Mouse (Mus musculus) thymus, postnatal 10 days (tissue): Measurements from ENCODE around the gene Mlxip.

Source experiments
- DNase-seq, 2 experiments: peaks; one replicate each; pipeline ENCODE4 v3.0.0; 2021; ENCODE audit warnings: low spot score in 2 of 2

Gene Mlxip

DNA sequence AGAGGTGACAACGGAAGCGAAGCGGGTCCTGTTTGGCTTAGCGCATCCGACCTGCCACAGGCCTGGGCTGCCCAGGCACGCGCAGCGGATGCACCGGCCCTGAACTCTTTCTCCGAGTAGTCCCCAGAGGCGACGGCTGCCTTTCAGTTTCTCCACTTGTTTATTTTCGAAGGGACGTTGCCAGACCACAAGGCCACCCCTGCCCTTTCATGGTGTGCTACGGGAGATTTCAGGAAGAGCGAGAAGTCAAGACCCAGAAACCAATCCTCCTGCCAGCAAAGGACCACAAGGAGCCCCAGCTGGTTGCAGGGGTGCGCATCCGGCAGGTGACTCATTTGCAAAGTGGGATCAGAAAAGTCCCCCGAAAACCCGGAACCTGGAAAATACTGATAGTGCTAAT is 12.6 kb upstream of the Mlxip start:
- DNase-seq, result no peak

DNA sequence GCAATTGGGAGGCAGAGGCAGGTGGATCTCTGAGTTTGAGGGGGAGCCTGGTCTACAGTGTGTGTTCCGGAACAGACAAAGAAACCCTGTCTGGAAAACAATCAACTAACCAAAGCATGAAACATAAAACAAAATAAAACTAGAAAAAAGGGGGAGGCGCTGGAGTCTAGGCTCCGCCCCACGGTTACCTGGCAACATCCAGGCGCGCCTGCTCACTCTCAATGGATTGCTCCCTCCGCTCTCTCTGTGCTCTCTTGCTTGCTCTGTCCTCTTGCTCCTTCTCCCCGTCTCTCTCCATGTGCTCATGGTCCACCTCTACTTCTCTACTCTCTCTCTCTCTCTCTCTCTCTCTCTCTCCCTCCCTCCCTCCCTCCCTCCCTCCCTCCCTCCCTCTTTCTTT is 11.9 kb upstream of the Mlxip start:
- no peak for DNase-seq

DNA sequence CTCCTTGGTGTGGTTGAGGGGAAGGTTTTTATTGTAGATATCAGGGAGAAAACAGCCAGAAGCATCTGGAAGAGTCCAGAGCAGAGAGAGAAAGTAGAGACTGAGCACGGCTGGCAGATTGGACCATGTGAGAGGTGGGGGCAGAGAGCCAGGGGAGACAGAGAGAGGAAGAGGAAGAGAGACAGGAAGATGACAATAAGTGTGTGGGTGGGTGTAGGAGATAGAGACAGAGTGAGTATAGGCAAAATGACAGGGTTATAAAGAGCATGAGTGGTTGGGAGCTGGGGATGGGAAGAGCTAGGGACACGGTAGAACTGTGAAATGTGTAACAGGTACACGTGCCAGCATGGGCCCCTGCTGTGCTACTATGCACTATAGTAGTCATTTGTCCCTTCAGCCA is 6.1 kb upstream of the Mlxip start:
- DNase-seq, result no peak

DNA sequence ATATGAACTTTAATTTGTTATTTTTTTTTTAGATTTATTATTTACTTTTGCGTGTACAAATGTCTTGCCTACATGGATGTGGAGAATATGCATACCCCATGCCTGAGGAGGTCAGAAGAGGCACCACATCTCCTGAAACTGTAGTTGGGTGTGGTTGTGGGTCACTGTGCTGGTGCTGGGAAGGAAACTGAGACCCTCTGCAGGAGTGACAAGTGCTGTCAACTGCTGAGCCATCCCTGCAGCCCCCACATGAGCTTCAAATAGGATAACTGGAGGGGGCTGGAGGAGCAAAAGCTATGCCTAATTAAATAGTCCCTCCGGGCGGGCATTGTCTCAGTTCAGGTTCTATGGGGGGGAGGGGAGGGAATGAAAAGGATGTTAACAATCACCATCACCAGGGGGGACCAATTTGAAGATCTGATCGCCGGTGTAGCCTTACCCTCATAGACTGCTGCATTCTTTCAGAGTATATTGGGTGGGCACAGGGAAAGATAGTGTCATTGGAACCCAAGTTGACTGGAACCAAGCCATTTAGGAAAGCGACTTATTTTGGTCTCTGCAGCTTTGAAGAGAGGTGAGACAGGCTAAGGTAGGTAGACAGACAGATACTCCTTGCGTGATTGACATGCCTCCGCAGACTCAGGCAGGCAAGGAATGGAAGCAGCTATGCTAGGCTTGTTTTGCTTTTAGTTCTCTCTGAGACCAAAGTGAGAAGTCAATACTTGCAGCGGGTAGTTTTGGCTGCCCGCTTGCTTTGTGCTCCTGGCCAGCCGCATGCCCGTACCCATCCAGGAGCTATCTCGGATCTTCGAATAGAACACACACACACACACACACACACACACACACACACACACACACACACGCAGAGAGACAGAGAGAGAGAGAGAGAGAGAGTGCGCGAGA is 3.8 kb upstream of the Mlxip start:
- DNase-seq, result no peak

DNA sequence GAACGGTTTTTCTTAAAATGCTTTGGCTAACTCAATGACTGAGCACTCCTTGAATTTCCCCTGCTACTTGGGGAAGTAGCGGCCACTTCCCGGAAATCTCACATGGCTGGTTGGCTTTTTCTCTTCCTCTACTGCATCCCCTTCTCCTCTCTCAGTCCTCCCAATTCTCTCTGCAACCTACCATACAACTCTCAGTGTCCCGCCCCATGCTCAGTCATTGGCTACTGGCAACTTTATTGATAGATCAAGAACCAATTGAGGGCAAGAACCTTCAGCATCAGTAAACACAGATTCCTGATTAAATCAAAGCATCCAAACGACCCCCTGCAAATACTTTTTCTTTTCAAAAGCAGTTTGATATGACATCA is 3.2 kb upstream of the Mlxip start:
- no peak for DNase-seq

DNA sequence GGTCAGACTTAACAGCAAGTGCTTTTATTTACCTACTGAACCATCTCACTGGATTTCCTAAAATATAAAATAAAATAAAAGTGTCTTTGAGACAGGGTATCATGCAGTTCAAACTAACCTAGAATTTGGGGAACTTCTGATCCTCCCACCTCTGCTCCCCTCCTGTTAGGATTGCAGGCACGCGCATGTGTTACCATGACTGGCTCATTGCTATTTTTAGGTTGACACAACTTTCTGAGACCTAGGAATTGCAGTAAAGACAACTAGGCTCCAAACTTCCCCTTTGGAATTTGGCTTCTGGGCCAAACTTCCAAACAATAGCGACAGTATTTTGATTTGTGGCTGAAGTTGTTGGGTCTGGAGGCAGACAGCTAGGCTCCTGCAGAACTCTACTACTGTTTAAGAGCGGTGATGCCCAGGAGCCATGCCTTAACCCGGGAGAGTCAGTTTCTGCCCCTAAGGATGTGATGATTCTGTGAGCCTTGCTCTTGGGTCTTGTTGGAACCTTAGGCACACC is 754 bp upstream of the Mlxip start:
- no peak for DNase-seq

DNA sequence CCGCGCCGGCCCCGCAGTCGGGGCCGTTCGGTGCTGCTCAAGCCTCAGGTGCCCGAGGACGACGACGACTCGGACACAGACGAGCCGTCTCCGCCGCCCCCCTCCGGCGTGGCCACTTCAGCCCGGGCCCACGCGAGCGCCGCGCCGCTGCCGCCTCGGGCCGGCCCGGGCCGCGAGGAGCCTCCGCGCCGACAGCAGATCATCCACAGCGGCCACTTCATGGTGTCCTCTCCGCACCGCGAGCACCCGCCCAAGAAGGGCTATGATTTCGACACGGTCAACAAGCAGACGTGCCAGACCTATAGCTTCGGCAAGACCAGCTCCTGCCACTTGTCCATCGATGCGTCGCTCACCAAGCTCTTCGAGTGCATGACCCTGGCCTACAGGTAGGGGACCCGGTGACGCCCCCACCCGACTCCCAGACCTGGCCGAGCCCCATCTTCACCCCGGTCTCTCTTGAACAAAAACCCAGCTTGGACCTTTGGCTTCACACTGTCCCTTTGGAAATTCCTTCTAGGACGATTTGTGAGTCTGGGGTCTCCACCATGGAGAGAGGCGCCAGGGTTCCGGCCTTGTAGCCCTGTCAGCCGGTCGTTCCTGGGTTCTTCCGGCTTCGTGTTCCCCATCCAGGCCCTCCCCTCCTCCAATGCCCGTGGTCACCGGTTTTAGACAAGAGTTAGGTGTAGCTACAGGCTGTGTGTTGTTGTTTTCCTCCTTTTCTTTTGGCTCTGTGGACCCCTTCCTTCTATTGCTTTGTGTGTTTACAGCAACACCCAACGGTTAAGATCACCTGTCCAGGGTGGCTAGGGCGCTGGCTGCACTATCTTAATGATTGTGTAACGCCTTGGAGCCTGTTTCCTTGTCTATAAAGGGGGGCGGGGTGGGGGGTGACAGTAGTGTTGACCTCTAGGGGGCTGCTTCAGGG is 621 bp downstream of the Mlxip start:
- DNase-seq, result peak in 1 of 2 experiments; percentile 30

DNA sequence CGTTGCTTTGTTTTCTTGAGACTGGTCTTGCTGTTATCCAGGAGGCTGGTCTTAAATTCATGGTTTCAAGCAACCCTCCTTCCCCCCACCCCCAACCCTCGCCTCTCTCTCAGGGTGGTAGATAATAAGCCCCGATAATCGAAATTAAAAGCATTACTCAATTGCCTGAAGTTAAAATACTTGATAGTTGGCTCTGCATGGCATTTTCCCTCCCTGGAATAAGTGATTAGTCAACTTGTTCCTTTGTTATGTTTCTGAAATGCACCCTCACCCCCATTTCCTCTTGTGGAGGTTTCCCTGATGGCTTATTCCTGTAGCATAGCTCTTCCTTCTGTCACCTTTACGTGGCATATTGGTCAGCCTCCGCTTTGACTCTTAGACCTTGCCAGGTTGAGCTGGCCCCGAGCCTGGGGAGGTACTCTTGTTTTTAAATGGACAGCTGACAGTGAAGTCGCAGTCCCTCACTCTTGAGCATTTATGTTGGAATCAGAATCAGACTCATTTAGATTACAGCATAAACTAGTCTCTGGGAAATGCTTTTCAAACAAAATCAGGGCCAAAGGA is 2.4 kb downstream of the Mlxip start:
- no peak for DNase-seq

DNA sequence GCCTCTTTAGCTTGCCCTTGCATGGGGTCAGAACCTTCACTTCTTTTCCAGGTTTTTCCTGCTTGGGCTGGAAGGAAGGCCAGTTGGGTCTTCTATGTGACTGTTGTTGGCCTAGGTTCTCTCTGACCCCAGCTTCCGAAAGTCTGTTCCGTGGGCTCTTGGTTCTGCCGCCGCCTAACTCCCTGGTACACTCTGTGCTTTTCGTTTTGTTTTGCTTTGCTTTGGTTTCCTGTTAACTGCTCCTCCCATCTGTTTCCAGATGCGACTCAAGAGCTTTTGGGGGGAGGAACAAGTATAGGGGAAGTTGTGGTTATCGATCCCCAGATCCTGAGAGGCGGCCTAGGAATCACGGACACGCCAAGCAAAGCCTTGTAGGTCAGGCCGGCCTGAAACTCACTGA is 3.2 kb downstream of the Mlxip start:
- no peak for DNase-seq

DNA sequence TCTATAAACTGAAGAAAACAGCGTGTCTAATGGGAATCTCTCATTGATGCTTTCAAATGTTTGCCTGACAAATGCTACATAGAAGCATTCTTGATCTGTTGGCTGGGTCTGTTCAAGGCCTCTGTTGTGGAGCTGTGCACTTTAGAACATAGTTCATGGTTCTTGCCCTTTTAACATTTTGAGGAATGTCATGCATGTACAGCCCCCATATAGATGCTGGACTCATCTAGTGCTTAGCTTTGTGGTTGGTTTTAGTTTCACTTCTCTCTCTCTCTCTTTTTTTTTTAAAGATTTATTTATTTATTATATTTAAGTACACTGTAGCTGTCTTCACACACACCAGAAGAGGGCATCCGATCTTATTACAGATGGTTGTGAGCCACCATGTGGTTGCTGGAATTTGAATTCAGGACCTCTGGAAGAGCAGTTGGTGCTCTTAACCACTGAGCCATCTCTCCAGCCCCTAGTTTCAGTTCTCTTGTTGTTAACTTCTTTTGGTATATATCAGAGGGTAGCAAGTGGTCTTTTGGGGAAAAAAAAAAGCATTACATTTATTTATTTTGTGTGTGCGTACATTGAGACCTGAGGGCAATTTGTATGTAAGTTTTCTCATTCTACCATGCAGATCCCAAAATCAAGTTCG is 4.4 kb downstream of the Mlxip start:
- DNase-seq, result no peak

DNA sequence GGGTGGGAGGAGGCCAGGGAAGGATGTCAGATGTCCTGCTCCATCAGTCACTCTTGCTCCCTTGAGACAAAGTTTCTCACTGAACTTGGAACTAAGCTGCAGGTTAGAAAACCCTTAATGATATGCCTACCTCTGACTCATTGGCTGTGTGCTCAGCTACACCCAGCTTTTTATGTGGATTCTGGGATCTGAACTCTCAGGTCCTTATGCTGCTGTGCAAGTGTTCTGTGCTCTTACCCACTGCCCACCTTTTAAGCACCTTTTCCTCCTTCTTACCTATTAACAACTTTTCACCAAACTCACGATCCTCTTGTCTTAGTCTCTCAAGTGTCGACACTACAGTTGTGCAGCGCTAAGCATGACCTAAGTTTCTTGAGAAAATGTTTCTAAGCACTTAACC is 9.9 kb downstream of the Mlxip start:
- DNase-seq, result no peak

DNA sequence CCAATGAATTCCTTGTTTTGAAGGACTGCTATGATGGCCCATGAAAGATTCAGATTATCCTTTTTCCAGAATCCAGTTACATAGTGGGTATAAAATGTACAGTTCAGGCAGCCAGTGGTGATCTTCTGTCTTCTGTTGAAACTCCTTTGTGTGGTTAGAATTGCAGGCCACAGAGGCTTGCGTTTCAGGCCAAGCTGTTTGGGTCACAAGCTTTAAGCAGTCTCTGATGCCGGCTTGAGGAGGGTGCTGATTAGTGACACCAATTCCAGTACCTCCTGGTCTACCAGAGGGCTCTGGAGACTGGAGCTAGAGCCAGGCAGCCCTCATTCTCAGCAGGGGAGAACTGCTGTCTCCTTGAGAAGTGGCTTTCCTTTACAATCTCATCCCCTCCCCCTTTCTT is 12.4 kb downstream of the Mlxip start:
- DNase-seq, result no peak

DNA sequence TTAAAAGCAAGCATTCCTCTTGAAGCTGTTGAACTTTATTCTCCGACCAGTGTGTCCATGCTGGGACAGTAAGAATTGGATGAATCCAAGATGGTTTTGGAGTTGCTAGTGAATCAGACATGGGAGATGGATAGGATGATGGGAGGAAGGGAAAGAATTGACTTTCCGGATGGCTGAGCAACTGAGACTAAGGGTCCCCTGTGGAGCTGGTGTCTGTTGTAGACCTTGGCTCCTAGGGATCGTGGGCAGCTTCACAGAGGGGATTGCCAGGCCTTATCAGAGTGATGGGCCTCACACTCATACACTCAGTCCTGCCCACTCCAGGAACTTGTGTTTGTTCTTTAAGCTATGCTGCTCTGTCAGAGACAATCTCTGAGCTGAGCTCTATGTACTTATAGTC is 13.6 kb downstream of the Mlxip start:
- DNase-seq, result no peak

DNA sequence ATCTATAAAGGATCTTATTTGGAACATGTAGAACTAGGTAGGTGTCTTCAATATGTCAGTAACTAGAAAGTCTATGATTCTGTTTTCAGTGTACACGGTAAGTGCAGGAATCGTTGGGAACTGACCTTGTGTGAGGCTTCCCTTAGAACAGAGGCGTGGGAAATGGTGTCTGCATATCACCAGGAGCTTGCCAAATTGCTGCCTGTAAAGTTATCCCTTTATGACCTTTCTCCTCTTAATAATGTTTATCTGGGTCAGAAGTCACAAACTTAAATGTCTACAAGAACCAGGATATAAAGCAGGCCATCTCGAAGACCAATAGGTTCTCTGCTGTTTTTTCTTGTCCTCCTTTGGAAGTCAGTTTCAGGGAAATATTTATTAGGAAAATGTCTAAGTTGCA is 17.6 kb downstream of the Mlxip start:
- DNase-seq, result no peak

DNA sequence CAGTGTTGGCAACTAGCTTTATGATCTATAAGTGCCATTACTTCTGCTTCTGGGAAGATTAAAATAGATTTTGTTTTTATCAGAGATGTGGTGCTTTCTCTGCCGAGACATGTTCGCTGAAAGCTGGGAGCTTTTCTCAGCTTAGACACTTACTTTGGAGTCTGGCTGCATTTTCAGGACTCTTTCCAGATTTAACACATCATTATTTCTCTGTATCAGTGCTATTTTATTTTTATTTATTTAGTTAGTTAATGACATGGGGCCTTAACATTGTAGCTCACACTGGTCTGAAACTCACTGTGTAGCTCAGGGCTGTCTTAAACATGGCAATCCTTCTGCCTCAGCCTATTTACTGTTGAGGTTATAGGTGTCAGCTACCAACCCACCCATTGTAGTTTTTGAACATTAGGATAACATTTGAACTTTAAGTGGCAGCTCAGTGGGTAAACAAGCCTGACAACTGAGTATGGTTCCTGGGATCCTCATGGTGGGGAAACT is 19.3 kb downstream of the Mlxip start:
- DNase-seq, result no peak

DNA sequence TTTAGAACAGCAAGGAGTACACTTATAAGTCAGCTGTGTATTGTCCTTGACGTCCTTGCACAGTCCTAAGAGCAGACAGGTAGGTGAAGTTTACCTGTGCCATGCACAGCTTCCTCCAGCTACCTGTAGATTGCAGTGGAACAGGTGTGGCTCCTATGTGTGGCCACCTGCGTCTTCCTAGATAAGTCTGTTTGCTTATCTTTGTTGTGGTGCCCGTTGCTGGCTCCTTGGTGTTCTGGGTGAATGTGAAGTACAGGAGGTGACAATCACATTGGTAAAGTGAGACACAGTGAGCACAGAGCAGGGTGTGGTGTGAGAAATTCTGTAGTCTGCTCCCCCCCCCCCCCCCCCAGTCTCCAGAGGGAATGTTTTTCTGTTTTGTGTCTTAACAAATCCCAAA is 21.6 kb downstream of the Mlxip start:
- no peak for DNase-seq

DNA sequence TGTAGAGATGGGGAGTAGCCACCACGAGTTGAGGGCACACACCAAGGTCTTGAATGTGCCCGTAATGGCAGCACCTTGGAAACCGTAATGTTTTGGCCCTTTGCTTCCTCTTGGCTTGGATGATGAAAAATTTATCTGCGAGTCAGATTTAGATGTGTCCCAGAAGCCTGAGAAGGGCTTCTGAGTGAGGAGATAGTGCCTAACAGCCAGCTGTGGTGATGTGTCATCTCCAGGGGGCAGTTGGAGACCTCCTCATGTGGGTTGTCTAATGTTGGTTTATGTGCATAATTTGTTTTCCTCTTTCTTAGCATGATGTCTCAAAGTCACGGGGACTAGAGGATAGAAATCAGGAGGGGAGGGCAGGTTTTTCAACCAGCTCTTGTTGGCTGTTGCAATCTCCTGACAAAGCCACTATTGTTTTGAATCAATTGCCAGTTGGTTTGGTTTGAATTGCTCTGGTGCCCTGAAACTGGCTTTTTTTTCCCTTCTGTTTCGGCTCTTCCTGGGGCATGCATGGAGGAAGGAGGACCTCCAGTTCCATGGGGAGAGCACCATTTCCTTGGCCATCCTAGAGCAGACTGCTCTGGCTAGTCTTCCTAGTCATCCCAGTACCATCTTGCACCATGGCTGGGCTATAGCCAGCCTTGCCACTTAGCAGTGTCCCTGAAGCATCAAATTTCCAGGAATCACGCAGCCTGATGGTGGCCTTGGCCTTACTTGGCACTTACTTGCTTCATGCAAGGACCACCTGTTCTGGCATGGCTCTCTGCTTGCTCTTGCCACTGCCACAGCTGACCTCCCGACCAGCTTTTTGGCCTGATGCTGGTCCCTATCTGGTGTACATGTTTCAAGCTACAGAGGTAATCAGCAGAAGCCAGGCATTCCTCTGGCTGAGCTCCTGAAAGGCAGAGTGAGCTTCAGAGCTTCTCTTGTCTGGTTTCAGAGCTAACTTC is 22.2 kb downstream of the Mlxip start:
- DNase-seq, result no peak

DNA sequence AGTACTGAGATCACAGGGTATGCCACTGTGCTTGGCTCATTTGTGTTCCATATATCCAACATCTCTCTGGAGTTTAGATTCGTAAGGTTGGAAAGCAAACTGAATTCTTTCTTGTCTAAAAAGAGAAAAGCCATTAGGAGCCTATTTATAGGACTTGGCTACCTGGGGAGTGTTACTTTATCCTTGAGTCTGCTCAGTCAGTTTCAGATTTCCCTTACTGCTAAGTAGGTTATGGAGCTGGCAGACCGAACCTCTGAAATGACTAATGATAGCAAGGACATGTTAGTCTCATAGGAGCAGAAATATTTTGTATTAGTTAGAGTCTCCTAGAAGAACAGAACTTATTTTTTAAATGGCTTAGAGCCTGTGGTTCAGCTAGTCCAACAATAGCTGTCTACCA is 29.3 kb downstream of the Mlxip start:
- no peak for DNase-seq

DNA sequence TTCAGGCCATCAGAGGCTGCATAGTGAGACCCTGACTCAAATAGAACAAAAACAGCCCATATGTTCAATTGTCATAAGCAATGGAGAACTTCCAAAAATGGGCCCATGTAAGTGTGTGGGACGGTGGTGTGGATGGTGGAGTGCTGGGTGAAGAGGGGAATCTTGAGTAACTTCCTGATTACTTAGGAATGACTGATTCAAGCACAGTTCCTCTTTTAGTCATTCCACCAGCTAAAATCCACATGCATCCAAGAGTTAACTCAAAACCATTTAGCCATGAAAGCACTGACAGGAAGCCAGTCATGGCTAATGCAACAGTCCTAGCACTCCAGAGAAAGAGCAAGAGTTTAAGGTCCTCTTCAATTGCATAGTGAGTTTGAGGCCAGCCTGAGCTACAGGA is 33.0 kb downstream of the Mlxip start:
- DNase-seq, result no peak

DNA sequence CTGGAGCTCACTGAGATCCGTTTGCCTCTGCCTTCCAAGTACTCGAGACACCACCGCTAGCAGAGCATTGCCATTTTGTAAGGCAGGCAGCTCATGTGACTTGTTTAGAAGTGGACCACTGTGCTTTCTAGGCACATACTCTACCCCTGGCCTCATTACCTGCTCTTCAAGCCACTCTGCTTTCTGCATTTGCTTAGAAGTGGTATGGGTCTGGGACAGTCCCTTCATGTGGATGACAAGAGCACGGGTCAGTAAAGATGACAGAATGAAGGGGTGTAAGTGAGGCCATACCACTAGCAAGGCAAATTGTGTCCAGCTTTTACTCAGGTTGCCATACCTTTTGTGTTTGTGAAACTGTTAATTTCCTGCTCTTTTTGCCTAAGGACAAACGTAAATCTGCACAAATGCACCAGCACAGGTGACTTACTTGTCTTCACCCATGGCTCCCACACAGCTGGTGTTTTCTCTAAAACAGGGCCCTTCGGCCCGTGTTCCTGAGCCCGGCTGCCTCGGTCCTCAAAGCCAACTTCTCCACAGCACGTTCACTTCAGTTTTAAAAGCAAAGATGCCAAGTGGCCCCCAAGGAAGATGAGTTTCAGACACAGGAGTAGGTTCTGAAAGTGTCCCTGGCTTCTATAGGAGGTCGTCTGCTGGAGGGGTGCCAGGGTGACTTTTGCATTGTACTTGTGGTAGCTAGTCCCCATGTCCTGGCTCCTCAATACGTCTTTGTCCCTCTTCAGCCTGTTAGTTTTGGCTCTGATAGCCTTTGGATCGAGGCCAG is 37.1 kb downstream of the Mlxip start:
- no peak for DNase-seq
